Mouse (Mus musculus) cortical plate, adult 2 months (tissue): Measurements from ENCODE around the gene C87436. TPM values are rescaled to one million over a fixed set of nuclear protein-coding genes. Genes with fewer than 3 reads are reported as not detected.

Experiments
- H3K27ac ChIP-seq: fragments of 200-500 bp; 2 replicates; pipeline ENCODE4 v1.5.1; 2012; ENCODE audit warnings: low read length, control low read depth, inconsistent platforms; ENCODE audit not compliant: insufficient read depth
- H3K4me1 ChIP-seq: fragments of 200-500 bp; 2 replicates; pipeline ENCODE4 v1.6.1; 2011; ENCODE audit warnings: low read length; ENCODE audit not compliant: control insufficient read depth, insufficient read depth
- H3K4me3 ChIP-seq: fragments of 200-500 bp; 2 replicates; pipeline ENCODE4 v1.5.1; 2011; ENCODE audit warnings: mild to moderate bottlenecking, low read length, control low read depth; ENCODE audit not compliant: insufficient read depth
- CTCF ChIP-seq: fragments of 200-500 bp; IDR thresholded peaks from 2 replicates; pipeline ENCODE4 v1.5.1; 2011; ENCODE audit warnings: mild to moderate bottlenecking, control low read depth, low read length; ENCODE audit not compliant: insufficient read depth; ENCODE audit errors: extremely low read depth
- POLR2A ChIP-seq: fragments of 200-500 bp; IDR thresholded peaks from 2 replicates; pipeline ENCODE4 v1.6.1; 2011; ENCODE audit warnings: mild to moderate bottlenecking, low read length, control low read depth; ENCODE audit not compliant: insufficient read depth; ENCODE audit errors: extremely low read depth
- polyA plus RNA-seq: library from polyadenylated mRNA; depleted of rRNA; stranded (reverse); fragments of >200 nt; gene quantifications from 2 replicates; pipeline ENCODE4 v1.2.3, GENCODE M21; 2012; rRNA removed

C87436 gene
- polyA plus RNA-seq, 1 experiment, result 21.8 TPM

- no peak for TF ChIP-seq POLR2A
- TF ChIP-seq CTCF, result no peak
- Histone ChIP-seq H3K4me1 (no peaks in the 10 kb centered on the region), H3K4me3 (no peak overlapping the region; the same call in 1 of the 2 replicates), H3K27ac (no peak overlapping the region)
These were observed 77.8 kb downstream of the C87436 start for GRCm38 (mm10) chr6:86516021-86516420.

GRCm38 (mm10) chr6:86519767-86520345, 81.7 kb downstream of the C87436 start:
- no peak for TF ChIP-seq CTCF
- TF ChIP-seq POLR2A, result no peak
- Histone ChIP-seq H3K4me3 (no peak overlapping the region), H3K4me1 (peaks cover 3% of the 10 kb centered on the region), H3K27ac (no peak overlapping the region)

- Histone ChIP-seq H3K27ac (no peak overlapping the region), H3K4me3 (no peak overlapping the region; the same call in 1 of the 2 replicates), H3K4me1 (peaks cover 3% of the 10 kb centered on the region)
- no peak for TF ChIP-seq CTCF
- 0 out of 2 replicates have a peak, but pooled peaks have one; percentile 17 for TF ChIP-seq POLR2A
These were observed 84.1 kb downstream of the C87436 start for GRCm38 (mm10) chr6:86522001-86522911.

Other genes starting within 250 kb of the C87436 start
- gene Tgfa, start 243.2 kb upstream of the C87436 start, polyA plus RNA-seq, result 14.0 and 18.6 TPM in 2 replicates
- 24.8 and 26.4 TPM in 2 replicates for gene Fam136a, start 72.7 kb upstream of the C87436 start, polyA plus RNA-seq
- 60.5 and 72.1 TPM in 2 replicates for gene Snrpg, start 67.1 kb upstream of the C87436 start, polyA plus RNA-seq
- gene Pcyox1, start 41.2 kb upstream of the C87436 start, polyA plus RNA-seq, result 64.9 and 67.2 TPM in 2 replicates
- gene Tia1, start 34.2 kb upstream of the C87436 start, polyA plus RNA-seq, result 122 and 144 TPM in 2 replicates
- gene Gm44790, start 11.7 kb upstream of the C87436 start, polyA plus RNA-seq, result 1.0 and 1.5 TPM in 2 replicates
- gene Pcbp1, start 87.9 kb downstream of the C87436 start, polyA plus RNA-seq, result 158 and 165 TPM in 2 replicates
- 3.0 and 4.0 TPM in 2 replicates for gene Asprv1, start 189.8 kb downstream of the C87436 start, polyA plus RNA-seq
- gene Mxd1, start 230.8 kb downstream of the C87436 start, polyA plus RNA-seq, result 20.6 and 20.8 TPM in 2 replicates
- gene Snrnp27, start 246.1 kb downstream of the C87436 start, polyA plus RNA-seq, result 55.2 and 59.4 TPM in 2 replicates